Mouse (Mus musculus) lung, adult 2 months (tissue): Measurements from ENCODE around the gene Gstcd. TPM values are rescaled to one million over a fixed set of nuclear protein-coding genes. Genes with fewer than 3 reads are reported as not detected.

ENCODE experiments used
- DNase-seq: peaks from one replicate; pipeline ENCODE4 v3.0.0; 2022
- H3K4me1 ChIP-seq: fragments of 200-500 bp; 2 replicates; pipeline ENCODE4 v1.6.1; 2011; ENCODE audit warnings: low read length; ENCODE audit not compliant: control insufficient read depth, insufficient read depth
- H3K4me3 ChIP-seq: fragments of 200-500 bp; replicated peaks from 2 replicates; pipeline ENCODE3; 2011; ENCODE audit warnings: low read depth, mild to moderate bottlenecking, control low read depth, low read length; ENCODE audit errors: extremely low read depth
- CTCF ChIP-seq: fragments of 200-500 bp; IDR thresholded peaks from 2 replicates; pipeline ENCODE4 v1.5.1; 2011; ENCODE audit warnings: mild to moderate bottlenecking, low read length, control low read depth; ENCODE audit not compliant: insufficient read depth
- POLR2A ChIP-seq: fragments of 200-500 bp; IDR thresholded peaks from 2 replicates; pipeline ENCODE4 v1.6.1; 2011; ENCODE audit warnings: low read depth, mild to moderate bottlenecking, control low read depth, low read length, borderline replicate concordance; ENCODE audit errors: extremely low read depth
- WGBS: fragments of 180-500 bp; shearing (Covaris S2); methylation state at CpG from one replicate; pipeline ENCODE4 v1.1.7; 2018; 5-methylcytosine and 5-hydroxymethylcytosine counted together
- polyA plus RNA-seq: library from polyadenylated mRNA; depleted of rRNA; stranded (reverse); fragments of >200 nt; gene quantifications from 2 replicates; pipeline ENCODE4 v1.2.3, GENCODE M21; 2012; rRNA removed

Gene Gstcd
- polyA plus RNA-seq: 2.0 and 3.1 TPM in 2 replicates

- TF ChIP-seq POLR2A: peak; percentile 66; the same call in 1 of the 2 replicates
- no peak for TF ChIP-seq CTCF
- WGBS: under 1% methylated on average over 53 of the region's 53 CpGs
Measured at GRCm38 (mm10) chr3:133091664-133092273, at the start of gene Gstcd, which contains the start of gene Ints12. Gene Gstcd (minus strand): TSS chr3:133092033. Gene Ints12 (plus strand): TSS chr3:133091840.

DNA sequence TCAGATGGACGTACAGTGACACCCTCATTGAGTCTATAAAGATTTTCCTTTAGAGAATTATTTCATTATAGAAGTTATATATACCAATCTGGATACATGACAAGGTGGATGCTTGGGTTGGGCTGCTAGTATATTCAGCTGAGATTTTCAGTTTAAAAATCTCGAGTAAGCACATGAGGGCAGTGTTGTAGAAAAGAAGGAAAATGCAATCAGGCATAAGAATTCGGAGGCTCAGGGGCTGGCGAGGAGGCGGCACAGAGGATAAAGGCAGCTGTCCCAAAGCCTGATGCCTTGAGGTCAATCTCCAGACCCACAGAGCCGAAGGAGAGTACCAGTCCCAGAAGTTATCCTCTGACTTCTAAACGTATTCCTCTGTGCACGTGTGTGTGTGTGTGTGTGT lies 40.8 kb upstream of the Gstcd start:
- no peak for DNase-seq
- no peaks in the 10 kb centered on the region for H3K4me1 ChIP-seq
- TF ChIP-seq POLR2A (no peak), CTCF (no peak)
- WGBS: 70% methylated on average over 8 of the region's 8 CpGs
- no peak overlapping the region for H3K4me3 ChIP-seq

More at GRCm38 (mm10) chr3:133091664-133092273, at the start of gene Gstcd, which contains the start of gene Ints12:
- H3K4me3 ChIP-seq: peak within 1 kb of the TSS; percentile 72
- H3K4me1 ChIP-seq: peaks cover 2% of the 10 kb centered on the region
- peak; percentile 90 for DNase-seq

- TF ChIP-seq POLR2A (no peak), CTCF (no peak)
- DNase-seq: no peak
- WGBS: 89% methylated on average over 5 of the region's 5 CpGs
- Histone ChIP-seq H3K4me1 (no peaks in the 10 kb centered on the region), H3K4me3 (no peak overlapping the region)
Measured at GRCm38 (mm10) chr3:133131372-133131771, 39.5 kb upstream of the Gstcd start.

DNA sequence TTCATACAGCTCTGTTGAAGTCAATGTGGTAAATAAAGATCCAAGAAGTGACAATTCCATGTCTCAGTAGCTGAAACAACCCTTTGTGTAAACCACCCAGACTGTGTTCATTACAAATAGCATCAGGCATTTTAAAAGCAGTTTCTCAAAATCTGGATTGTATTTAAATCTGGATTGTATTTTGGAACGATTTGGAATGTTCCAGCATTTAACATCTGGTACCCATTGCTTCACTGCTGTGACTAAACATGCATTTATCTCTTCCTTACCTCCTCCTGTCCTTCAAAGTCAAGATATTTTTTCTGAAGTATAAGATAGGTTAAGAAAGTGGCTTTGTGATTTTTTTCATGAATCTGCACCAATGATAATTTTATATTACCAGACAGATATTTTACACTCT lies 21.4 kb upstream of the Gstcd start:
- Histone ChIP-seq H3K4me1 (no peaks in the 10 kb centered on the region), H3K4me3 (no peak overlapping the region)
- DNase-seq: no peak
- no peak for TF ChIP-seq POLR2A
- TF ChIP-seq CTCF: no peak
- 30% methylated on average over 1 of the region's 1 CpGs for WGBS

- Histone ChIP-seq H3K4me3 (no peak overlapping the region), H3K4me1 (no peaks in the 10 kb centered on the region)
- 24% methylated on average over 2 of the region's 2 CpGs for WGBS
- TF ChIP-seq CTCF (no peak), POLR2A (no peak)
- no peak for DNase-seq
Measured at GRCm38 (mm10) chr3:133111741-133112140, 19.9 kb upstream of the Gstcd start.

DNA sequence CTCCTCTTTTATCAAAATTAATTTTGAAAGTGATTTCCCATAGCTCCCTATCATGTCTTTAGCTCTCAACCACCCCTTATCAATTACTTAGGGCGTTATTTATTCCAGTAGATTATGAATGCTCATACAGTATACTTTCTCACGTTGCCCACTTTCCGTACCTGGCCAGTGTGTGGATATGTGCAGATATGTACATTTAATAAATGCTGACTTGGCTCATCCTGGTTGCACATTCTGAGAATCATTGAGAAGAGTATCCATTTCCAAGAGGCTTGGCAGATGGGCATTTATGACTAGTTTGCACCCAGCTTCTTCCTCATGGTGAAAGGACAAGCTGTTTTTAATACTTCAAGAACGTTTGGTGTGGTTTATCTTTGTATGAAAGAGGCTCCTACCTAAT lies 18.0 kb upstream of the Gstcd start:
- no peak for DNase-seq
- Histone ChIP-seq H3K4me1 (no peaks in the 10 kb centered on the region), H3K4me3 (no peak overlapping the region)
- TF ChIP-seq CTCF (no peak), POLR2A (no peak)
- 88% methylated on average over 4 of the region's 4 CpGs for WGBS

GRCm38 (mm10) chr3:133108731-133109130 lies 16.9 kb upstream of the Gstcd start:
- peak; percentile 49 for DNase-seq

GRCm38 (mm10) chr3:133104436-133104835 lies 12.6 kb upstream of the Gstcd start:
- H3K4me3 ChIP-seq: no peak overlapping the region
- DNase-seq: no peak
- no peaks in the 10 kb centered on the region for H3K4me1 ChIP-seq
- WGBS: 84% methylated on average over 3 of the region's 3 CpGs
- TF ChIP-seq CTCF: no peak
- TF ChIP-seq POLR2A: no peak

More at GRCm38 (mm10) chr3:133108731-133109130, 16.9 kb upstream of the Gstcd start:
- WGBS: 76% methylated on average over 4 of the region's 4 CpGs
- no peak overlapping the region for H3K4me3 ChIP-seq
- H3K4me1 ChIP-seq: no peaks in the 10 kb centered on the region
- TF ChIP-seq POLR2A (no peak), CTCF (no peak)

- Histone ChIP-seq H3K4me1 (no peaks in the 10 kb centered on the region), H3K4me3 (no peak overlapping the region)
- DNase-seq: no peak
- WGBS: 69% methylated on average over 3 of the region's 3 CpGs
- no peak for TF ChIP-seq CTCF
- no peak for TF ChIP-seq POLR2A
Measured at GRCm38 (mm10) chr3:133103768-133104167, 11.9 kb upstream of the Gstcd start.

GRCm38 (mm10) chr3:133098909-133099308 lies 7.1 kb upstream of the Gstcd start:
- no peak for DNase-seq
- no peak overlapping the region for H3K4me3 ChIP-seq
- no peaks in the 10 kb centered on the region for H3K4me1 ChIP-seq
- TF ChIP-seq POLR2A: no peak
- no peak for TF ChIP-seq CTCF
- 79% methylated on average over 2 of the region's 2 CpGs for WGBS
